Mouse (Mus musculus) liver, adult 2 months (tissue): Measurements from ENCODE around the gene Akap8.

Experiments used
- CTCF ChIP-seq: fragments of 200-500 bp; IDR thresholded peaks from 2 replicates; pipeline ENCODE4 v1.5.1; 2011; ENCODE audit warnings: low read depth, low read length, control low read depth
- POLR2A ChIP-seq: fragments of 200-500 bp; IDR thresholded peaks from 2 replicates; pipeline ENCODE4 v1.6.1; 2011; ENCODE audit warnings: low read length, control low read depth; ENCODE audit not compliant: insufficient read depth; ENCODE audit errors: extremely low read depth

DNA sequence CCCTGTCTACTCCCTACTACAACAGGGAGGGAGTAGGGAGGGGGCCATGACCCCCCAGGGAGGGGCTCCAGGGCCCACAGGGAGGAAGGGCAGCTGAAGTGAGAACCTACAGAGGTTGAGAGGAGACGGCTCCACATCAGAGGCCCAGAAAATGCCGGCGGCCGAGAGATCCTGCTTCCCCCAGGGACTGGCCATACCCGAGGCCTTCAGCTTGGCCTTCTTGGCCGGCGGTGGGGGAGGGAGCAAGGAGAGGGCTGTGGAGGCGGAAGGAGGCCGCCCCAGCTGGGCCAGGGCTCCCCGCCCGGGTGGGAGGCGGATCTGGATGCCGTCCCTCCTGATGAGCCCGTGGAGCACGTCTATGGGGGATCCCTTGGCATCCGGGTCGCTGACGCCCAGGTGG lies 38.9 kb upstream of the Akap8 start:
- no peak for TF ChIP-seq CTCF
- no peak for TF ChIP-seq POLR2A
